Mouse (Mus musculus) embryo, embryonic 10 days (tissue): ENCODE data around the gene Selenom.

ENCODE experiments used
- DNase-seq: peaks from one replicate; pipeline ENCODE4 v3.0.0-alpha.2; 2015; ENCODE audit warnings: low spot score

The Selenom gene

DNA sequence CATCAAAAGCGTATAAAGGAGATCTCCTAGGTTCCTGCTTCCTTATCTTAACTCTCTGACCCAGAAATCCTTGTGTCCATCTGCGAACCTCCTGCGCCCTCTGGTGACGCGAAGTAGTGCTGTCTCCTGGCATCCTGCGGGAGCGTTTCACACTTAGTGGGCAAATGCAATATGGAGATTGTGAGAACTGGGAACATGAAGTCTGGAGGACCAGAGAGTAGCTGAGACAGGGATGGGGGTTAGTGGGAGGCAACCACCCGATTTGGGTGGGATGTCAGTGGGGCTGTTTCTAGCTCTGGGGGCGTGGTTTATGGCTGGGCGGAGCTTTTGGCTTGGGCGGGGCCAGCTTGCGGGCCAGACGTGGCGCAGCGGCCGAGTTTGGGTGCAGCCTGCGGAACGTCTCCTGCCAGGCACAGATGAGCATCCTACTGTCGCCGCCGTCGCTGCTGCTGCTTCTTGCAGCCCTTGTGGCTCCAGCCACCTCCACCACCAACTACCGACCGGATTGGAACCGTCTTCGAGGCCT lies at the start of gene Selenom:
Selenom (plus strand) TSS at position 156 of the 526 bp plus-strand sequence.
- peak; percentile 91 for DNase-seq

DNA sequence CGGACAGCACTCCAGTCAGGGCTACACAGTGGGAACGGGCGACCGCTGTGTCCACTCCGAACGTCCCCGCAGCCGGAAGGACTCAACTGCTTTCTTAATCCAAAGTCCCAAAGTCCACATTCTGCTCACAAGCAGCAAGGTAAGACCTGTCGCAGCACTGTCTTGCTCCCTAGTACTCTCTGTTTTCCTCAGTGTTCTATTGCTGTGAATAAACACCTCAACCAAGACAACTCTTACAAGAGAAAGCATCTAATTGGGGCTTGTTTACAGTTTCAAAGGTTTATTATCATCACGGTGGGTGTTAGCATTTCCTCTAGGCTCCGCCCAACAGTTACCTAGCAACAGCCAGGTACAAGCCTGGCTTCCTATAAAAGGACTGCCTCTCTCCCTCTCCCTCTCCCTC lies 43.0 kb upstream of the Selenom start:
- no peak for DNase-seq

DNA sequence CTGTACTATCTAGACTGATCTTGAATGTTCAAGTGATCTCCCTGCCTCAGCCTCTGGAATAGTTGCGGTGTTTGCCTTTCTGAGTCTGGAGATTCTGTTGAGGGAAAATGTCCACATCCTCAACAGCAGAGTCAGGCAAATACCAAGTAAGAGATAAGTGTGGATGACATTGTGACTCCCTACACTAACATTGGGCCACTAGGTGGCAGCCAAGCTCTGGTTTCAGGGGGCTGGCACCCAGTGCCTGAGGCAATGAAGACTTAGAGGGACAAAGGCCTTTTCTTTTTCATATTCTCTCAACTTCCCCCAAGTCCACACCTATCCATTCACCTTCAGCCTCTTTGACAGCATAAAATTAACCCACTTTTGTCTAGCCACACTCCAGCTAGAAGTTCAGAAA lies 42.0 kb upstream of the Selenom start:
- peak; percentile 92 for DNase-seq

DNA sequence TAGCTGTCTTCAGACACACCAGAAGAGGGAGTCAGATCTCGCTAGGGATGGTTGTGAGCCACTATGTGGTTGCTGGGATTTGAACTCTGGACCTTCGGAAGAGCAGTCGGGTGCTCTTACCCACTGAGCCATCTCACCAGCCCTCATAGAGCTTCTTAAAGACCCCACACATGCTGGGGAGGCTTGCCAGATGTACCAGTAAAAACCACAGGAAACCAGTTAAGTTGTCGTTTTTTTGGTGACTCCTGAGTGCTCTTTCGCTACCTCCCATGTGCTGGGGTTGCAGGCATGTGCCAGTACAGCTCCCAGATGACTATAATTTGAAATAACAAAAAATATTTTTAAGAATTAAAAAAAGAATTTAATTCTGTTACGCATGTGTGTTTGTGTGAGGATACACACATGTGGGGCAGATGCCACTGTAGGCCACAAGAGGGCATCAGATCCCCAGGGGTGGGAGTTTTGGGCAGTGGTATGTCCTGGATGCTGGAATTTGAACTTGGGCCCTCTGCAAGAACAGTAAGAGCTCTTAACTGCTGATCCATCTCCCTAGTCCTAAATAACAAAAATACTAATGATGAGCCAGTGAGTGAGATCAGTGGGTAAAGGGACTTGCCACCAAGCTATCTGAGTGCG lies 39.9 kb upstream of the Selenom start:
- no peak for DNase-seq

DNA sequence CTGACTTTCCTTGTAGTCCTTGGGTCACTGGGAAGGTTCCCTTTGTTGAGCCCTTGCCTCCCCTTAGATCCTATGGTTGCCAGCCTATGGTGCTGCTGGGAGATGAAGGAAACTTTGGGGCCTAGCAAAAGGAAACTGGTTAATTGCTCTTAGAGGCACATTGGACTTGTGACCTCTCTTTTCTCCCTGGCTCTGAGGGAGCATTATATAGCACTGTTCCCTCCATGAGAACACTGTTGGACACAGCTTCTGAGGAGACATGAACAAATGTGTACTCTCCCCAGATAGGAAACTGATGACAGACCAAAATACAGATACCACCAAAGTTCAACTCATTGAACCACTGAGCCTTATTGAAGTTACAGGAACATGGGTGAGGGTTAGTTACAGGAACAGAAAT lies 39.0 kb upstream of the Selenom start:
- DNase-seq = no peak

DNA sequence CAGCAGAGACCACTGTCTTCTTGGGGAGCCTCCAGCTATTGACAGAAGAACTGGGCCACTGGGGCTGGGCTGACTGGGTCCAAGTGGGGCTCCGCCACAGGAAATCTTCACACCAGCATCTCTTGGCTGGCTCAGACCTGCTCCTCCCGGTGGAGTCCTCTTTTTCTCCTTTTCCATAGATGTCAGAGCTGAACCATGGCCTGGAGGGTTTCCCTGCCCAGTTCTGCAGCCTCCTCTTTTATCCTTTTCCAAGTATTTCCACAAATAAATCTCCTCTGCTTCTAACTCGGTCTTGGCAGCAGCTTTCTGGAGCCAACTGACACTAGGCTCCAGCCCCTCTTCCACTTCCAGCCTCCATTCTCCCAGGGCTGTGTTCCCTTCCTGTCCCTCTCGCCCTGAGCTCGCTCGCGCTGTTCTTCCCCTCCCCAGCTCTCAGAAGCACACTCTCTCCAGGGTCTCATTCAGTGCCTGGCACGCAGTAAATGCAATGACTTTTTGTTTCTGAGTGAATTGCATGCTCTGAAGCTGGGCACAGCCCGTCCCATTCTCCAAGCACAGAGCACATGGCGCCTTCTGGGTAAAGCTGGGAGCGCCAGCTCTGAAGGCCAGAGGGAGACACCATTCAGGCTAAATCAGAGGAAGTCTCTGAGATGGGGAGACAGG lies 30.4 kb upstream of the Selenom start:
- DNase-seq = no peak

DNA sequence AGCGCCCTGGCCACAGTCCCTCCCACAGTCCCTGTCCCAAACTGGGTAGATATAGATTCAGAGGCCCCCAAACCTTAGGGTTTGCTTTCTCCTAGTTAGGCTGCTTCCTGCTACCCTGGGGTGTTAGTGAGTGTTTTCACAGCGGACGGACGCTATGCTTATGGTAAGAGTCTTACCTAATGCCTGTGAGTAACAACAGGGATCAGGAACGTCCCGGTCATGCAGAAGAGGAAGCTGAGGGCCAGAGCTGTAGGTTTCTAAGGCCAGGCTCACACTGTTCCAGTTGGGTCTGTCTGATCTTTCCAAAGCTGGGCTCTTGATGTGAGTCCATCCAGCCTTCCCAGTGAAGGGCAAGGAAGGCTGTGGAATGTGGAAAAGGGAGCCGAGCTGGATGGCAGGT lies 28.1 kb upstream of the Selenom start:
- DNase-seq = no peak

DNA sequence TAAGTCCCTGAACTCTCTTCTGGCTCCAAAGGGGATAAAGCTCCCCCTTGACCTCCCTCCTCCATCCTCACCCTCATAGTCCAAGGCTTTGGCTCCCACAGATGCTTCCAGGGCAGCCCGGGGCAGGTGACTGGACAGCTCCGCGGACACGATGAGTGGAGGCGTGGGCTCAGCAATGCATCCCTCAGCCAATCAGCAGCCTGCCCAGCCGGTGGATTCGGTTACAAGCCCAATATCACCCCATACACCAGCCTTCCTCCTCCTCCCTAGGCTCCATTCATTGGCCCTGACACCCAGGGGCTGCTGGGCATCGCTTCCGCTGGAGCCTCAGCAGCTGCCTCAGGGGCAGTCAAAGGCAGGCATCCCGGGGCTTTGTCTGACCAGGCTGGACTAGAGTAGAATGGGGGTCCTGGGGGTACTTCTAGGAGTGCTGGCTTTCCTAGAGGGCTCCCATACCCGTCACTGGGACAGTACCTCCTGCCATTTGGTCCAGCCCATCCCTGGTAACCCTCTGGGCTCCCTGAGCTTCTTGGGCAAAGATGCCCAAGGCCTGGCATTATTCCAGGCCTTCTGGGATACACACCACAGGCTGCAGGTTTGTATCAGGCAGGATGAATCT lies 26.4 kb upstream of the Selenom start, which contains the start of gene Pla2g3:
Pla2g3 (plus strand) TSS at position 333 of the 619 bp plus-strand sequence.
- peak; percentile 61 for DNase-seq

DNA sequence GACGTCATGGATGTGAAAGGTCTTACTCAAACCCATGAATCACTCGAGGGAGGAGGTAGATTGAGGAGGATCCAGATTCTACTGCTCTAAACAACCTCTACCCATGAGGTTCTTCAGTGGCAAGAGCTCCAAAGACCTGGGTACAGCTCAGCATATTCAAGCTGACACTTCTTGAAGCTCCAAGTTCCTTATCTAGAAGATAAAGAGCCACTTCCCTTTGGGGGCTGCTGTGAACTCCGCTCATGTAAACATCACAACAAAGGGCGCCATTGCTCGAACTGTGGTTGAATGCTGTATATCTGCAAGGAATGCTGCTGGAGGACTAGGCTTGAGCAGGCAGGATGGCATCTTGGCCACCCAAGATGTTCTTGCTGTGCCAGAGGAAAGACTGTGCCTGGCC lies 25.4 kb upstream of the Selenom start:
- DNase-seq = no peak

DNA sequence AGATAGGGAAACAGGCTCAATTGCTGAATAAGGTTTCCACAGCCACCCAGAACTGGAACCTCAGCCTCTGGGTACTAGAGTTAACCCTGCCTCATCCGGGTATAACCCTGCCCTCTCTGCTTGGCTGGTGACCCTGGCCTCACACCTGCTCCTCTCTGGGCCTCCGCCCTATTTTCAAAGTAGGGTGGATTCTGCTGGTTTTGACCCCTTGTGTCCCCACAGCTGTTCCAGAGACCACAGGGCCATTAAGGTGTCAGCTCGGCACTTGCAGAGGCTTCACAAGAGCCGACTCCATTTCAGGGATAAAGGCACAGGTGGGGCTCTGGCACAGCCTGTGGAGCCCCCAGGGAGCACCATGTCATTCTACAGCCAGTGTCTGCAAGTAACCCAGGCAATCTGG lies 21.7 kb upstream of the Selenom start:
- DNase-seq = no peak

DNA sequence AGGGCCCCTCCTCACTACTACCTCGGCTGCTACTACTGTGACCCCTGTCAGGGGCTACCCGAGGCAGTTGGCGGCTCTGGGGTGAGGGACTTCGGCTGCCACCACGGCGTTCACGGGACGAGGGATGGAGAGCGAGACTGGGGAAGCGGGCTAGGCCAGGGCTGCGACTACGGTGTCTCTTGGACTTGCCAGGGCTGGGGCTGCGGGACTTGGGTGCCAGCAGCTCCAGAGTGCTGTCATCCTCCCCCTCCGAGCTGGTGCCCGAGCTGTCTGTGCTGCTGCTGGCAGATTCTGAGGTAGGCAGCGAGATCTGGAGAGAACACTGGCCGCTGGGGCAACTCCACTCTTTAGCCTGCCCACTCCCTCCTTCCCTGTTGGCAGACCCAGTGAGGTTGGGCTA lies 19.6 kb upstream of the Selenom start:
- DNase-seq = no peak

DNA sequence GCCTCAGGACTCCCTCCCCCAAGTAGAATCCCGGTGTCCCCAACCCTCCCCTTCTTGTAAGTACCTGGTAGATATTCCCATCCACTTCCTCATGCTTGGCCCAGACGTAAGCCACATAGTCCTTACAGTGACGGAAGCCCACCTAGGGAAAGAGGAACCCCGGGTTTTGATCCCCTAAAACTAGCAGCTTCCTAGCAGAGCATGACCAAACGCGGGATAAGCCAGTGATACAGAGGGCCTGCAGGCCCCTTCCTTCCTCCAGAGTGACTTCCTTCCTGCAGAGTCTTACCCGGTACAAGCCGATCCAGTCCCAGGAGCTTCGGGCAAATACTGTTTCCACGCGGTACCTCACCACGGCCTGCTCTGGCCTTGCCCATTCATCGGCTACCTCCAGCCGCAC lies 19.0 kb upstream of the Selenom start:
- no peak for DNase-seq

DNA sequence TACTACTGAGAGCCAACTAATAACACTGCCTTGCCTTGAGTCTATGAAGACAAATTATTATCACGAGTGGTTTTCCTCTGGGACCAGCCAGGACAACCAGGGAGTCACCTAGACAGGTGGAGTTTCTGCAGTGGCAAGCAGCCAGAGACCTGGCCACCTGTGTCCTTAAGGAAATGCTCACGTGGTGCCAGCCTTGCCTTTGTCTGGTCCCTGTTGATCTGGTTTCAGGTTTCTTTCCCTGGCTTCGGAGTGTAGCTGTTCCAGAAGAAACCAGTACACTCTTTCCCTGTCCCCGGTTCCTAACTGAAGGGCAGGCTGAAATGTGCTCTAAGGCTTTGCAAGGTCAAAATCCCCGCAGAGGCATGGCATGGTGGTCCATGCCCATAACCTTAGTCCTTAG lies 17.7 kb upstream of the Selenom start:
- no peak for DNase-seq

DNA sequence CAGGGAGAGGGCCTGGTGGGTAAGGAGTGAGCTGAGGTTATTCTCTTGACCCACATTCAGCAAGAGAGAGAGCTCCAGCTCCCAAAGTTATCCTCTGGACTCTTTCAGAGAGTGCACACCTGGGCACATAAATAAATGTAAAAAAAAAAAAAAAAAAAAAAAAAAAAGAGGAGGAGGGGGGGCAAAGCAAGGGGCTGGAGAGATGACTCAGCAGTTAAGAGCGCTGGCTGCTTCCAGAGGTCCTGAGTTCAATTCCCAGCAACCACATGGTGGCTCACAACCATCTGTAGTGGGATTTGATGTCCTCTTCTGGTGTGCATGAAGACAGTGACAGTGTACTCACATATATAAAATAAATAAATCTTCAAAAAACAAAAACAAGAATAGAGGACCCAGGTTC lies 17.2 kb upstream of the Selenom start:
- no peak for DNase-seq

DNA sequence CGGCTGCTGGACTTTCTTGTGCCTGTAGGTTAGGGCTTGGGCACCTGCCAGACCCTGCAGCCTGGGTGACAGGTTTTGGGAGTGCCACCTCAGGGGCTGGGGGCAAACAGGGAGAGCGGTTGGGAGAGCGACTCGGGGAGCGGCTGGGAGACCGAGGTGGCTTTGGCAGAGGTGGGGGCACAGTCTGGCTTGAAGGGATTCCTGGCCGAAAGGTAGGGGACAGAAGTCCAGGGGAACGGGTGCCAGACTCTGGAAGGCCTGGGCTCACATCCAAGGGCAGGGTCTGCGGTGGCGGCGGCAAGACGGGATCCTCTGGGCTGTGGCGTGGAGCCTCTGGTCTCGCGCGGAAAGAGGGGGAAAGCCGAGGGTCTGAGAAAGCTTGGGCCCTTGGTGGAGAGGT lies 12.4 kb upstream of the Selenom start:
- no peak for DNase-seq

DNA sequence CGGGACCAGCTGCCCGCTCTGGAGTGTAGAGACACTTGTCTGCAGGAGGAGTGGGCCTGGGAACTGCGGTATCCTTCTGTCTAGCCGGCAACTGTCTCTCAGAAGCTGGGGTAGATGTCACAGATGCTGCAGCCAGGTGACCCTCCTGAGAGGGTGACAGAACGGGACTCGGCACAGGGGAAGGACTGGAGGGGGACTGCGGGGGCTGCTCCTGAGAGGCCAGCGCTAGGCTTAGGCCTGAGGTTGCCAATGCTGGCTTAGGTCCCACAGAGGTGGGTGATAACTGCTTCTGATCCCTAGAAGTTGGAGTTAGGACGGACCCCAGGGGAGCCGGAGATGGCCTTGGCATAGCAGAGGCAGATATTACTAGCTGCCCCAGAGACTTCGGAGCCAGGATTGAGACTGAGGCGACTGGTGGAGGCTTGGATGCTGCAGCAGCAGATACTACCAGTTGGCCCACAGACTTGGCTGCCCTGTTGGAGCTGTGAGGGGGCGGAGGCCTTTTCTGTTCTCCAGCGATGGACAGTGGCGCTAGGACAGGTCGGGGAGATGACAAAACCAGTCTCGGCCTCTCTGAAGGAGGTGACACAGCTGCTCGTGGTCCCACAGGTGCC lies 11.9 kb upstream of the Selenom start:
- DNase-seq = no peak

DNA sequence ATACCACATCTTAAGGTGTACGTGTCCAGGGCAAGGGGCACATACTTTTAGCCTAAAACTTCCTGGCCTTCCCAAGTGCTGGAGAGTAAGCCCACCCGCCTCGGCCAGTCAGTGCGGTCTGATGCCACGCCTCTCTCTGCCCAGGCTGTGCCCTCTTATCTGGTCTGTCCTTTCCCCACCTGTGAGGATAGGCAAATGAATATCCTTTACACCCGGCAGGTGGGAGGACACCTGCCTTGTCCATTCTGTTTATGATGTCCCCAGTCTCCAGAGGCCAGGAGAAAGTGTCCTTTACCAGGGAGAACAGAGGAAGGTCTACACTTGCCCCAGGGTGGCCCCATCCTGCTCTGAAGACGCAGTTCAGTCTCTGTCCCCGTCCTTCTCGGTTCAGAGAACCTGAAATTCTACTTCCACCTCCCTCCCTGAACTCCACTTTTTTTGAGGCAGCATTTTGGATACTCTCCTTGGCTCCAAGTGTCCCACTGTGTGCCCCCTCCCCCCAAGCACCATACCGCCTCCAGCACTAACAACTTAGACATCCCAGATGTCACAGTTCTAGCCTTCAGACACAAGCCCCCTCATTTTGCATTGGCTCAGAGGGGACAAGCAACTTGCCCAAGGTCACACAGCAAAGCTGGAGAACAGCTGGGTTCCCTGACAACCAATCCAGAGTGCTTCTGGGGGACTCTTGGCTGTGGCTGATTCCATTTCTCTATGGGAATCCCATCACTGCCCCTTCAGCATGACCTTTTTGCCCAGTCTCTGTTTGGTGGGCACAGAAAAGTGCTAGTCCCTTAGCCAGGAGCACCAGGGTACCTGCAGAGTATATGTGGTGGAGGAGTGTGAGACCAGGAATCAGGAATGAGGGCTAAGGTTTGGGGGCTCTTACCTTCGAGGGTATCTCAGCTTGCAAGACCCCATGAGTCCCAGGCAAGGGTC lies 10.5 kb upstream of the Selenom start:
- no peak for DNase-seq

DNA sequence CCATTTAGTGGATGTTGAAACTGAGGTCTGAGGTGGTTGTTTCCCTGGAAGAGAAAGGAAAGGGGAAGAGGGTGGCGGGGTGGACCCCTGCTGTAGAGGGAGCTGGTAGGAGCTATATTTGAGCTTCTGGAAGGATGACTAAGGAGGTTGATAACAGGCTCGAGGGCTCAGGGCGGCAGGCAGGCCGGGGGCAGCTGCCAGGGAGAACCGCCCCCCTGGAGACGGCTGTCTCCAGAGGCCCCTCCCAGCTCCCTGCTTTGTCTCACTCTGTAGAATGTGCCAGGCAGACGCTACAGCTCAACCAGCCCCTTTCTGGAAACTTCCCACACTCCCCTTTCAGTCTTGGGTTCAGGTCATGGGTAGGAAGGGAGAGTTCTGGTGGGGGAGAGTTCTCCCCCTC lies 6.3 kb upstream of the Selenom start:
- no peak for DNase-seq

DNA sequence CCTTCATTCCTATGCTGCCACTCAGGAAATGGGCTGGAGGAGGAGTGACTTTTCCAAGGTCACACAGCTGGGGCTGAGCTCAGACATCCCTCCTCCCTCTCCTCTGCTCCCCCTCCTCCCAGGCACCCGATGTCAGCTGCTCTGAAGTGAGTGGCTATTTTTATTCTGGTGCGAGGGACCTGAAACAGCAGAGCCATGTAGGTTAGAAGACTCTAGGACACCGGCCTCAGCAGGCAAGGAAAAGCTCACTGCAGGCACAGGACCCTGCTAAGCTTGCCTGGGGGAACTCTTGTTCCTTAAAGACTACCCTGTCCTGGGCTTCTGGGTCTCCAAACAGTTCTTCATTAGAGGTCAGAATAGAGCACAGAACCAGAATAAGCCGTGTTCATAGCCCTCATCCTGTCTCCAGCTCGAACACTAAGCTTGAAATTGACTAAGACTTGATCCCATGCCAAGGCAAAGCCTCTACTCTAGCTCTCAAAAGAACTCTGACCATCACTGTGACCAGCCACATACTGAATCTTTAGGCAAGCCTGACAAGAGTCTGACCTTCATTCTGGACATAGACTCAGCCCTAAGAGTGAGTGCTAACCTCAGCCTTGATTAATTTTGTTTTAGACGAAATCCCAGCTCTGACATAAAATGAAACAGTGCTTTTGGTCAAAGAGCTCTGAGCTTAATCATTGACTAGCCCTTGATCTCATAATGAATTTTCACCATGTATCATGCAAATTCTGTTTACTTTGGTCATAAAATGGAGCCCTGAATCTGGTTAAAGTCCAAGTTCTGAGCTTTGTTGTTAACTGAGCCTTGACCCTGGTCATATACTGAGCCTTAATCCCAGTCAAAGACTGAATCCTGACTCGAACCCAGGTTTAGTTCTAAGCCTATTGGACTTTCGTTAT lies 5.1 kb upstream of the Selenom start:
- DNase-seq = no peak

DNA sequence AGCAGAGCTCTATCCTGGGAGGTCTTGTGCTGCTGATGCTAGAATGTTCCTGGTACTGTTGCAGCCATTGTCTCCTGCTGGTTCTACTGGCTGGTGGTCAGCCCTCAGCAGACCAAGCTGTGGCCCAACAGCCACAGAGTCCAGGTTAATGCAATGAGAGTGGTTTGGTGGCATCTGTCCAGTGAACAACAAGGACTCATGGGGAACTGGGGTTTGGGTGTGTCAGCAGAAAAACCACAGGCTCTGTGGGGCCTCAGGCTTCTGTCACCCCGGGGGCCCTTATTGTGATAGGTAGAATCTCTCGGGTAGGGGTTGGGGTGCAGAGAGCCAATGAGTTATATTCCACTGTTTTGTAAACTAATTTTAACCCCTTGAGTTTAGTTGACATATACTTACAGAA lies 4.2 kb upstream of the Selenom start:
- DNase-seq = no peak

DNA sequence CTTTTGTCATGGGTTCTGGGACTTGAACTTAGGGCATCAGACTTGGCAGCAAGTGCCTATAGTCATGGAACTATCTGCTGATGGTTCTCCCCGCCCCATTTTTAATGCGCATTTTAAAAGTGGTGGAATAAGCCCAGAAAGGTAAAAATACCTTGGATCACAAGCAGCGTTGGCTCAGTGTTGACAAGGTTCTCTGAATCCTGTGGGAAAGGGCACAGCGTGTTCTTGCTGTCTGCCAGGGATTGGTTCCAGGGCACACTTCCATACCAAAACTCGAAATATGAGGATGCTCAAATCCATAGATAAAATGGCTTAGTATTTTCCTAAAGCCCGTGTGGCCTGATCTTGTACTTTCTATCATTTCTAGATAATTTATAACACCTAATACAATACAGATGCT lies 1.2 kb upstream of the Selenom start:
- no peak for DNase-seq
